Mouse (Mus musculus) ES-E14 (cell line): ENCODE data around the gene Depp1. TPM values are rescaled to one million over a fixed set of nuclear protein-coding genes. Genes with fewer than 3 reads are reported as not detected.

Source experiments
- DNase-seq: peaks from one replicate; pipeline ENCODE4 v3.0.0-alpha.2; 2013; ENCODE audit warnings: low read depth, low spot score
- H3K27ac ChIP-seq: 2 replicates; pipeline ENCODE4 v1.5.1; 2012; ENCODE audit warnings: low read depth, mild to moderate bottlenecking, low read length, moderate library complexity, mixed read lengths; ENCODE audit not compliant: poor library complexity, insufficient read depth, severe bottlenecking
- H3K36me3 ChIP-seq: 2 replicates; pipeline ENCODE4 v1.6.1; 2012; ENCODE audit warnings: mild to moderate bottlenecking, low read length, moderate library complexity, mixed read lengths; ENCODE audit not compliant: control insufficient read depth, poor library complexity, insufficient read depth, severe bottlenecking
- H3K4me1 ChIP-seq, 2 experiments: fragments of 150-350 bp in 1 of 2; sonication (generic) in 1 of 2; 2 replicates each; pipeline ENCODE4 v1.6.1; 2012; ENCODE audit warnings: low read length in 2 of 2, mild to moderate bottlenecking in 1 of 2, mixed read lengths in 1 of 2; ENCODE audit not compliant: control insufficient read depth in 2 of 2, insufficient read depth in 2 of 2, poor library complexity in 1 of 2
- H3K4me3 ChIP-seq, 2 experiments: fragments of 150-350 bp in 1 of 2; sonication (generic) in 1 of 2; 2 replicates each; pipeline ENCODE4 v1.5.1; 2012; ENCODE audit warnings: low read length in 2 of 2, low read depth in 1 of 2, mild to moderate bottlenecking in 1 of 2, mixed read lengths in 1 of 2; ENCODE audit not compliant: insufficient read depth in 1 of 2, poor library complexity in 1 of 2, severe bottlenecking in 1 of 2
- H3K9ac ChIP-seq: 2 replicates; pipeline ENCODE4 v1.6.1; 2012; ENCODE audit warnings: low read depth, mild to moderate bottlenecking, low read length, mixed read lengths; ENCODE audit not compliant: poor library complexity, insufficient read depth, severe bottlenecking
- H3K9me3 ChIP-seq: fragments of 150-350 bp; sonication (generic); 2 replicates; pipeline ENCODE4 v1.6.1; 2012; ENCODE audit warnings: low read depth, mild to moderate bottlenecking, low read length; ENCODE audit not compliant: control insufficient read depth, insufficient read depth
- CHD2 ChIP-seq: IDR thresholded peaks from 2 replicates; pipeline ENCODE4 v1.6.1; 2014; ENCODE audit warnings: mild to moderate bottlenecking, low read depth, low read length, inconsistent platforms
- HCFC1 ChIP-seq: IDR thresholded peaks from 2 replicates; pipeline ENCODE4 v1.6.1; 2012; ENCODE audit warnings: low read length, inconsistent platforms, borderline replicate concordance; ENCODE audit not compliant: insufficient read depth
- MAFK ChIP-seq: IDR thresholded peaks from 2 replicates; pipeline ENCODE4 v1.6.1; 2014; ENCODE audit warnings: mild to moderate bottlenecking, low read depth, low read length, inconsistent platforms; ENCODE audit not compliant: insufficient read depth
- ZC3H11A ChIP-seq: IDR thresholded peaks from 2 replicates; pipeline ENCODE4 v1.6.1; 2012; ENCODE audit warnings: low read depth, mild to moderate bottlenecking, inconsistent platforms, low read length, borderline replicate concordance
- ZNF384 ChIP-seq: IDR thresholded peaks from 2 replicates; pipeline ENCODE4 v1.6.1; 2012; ENCODE audit warnings: low read depth, low read length, inconsistent platforms
- in situ Hi-C, 2 experiments: fragments of 600-800 bp; cut with MboI; formaldehyde crosslinking; loops; one replicate each; pipeline ENCODE4 v1.15.1; 2025; ENCODE audit warnings: low sequenced_read_pairs in 2 of 2, inconsistent platforms in 1 of 2; ENCODE audit not compliant: unreplicated experiment in 2 of 2
- total RNA-seq: library from RNA; depleted of rRNA; stranded (reverse); fragments of 300-350 nt; gene quantifications from 2 replicates; pipeline ENCODE4 v1.2.3, GENCODE M21; 2012

Depp1 gene
- total RNA-seq, 1 experiment: 0.18 TPM

- peaks cover 0 to 14% of the 10 kb centered on the region in 2 experiments; a peak in 2 of 4 replicates for H3K4me1 ChIP-seq
- in situ Hi-C loops: no loop called here
- H3K9me3 ChIP-seq: no peaks in the 10 kb centered on the region
- no peak for TF ChIP-seq ZNF384
- no peak for TF ChIP-seq HCFC1
- no peak for TF ChIP-seq MAFK
- TF ChIP-seq CHD2: no peak
- no peak for TF ChIP-seq ZC3H11A
- no peak overlapping the region for H3K27ac ChIP-seq
- H3K9ac ChIP-seq: no peak overlapping the region
- H3K36me3 ChIP-seq: no peaks in the 10 kb centered on the region
- DNase-seq: no peak
- peak overlapping the region; percentile 76 for H3K4me3 ChIP-seq
Measured at GRCm38 (mm10) chr6:116674283-116674886, 24.0 kb downstream of the Depp1 start.

GRCm38 (mm10) chr6:116676355-116676913 is 26.0 kb downstream of the Depp1 start:
- in situ Hi-C loops: no loop called here

GRCm38 (mm10) chr6:116677321-116677720 is 26.9 kb downstream of the Depp1 start:
- in situ Hi-C loops: no loop called here

More at GRCm38 (mm10) chr6:116676355-116676913, 26.0 kb downstream of the Depp1 start:
- no peak overlapping the region for H3K9ac ChIP-seq
- no peaks in the 10 kb centered on the region for H3K9me3 ChIP-seq
- H3K36me3 ChIP-seq: no peaks in the 10 kb centered on the region
- no peak for DNase-seq
- no peak for TF ChIP-seq MAFK
- TF ChIP-seq ZNF384: no peak
- no peak for TF ChIP-seq ZC3H11A
- no peak for TF ChIP-seq CHD2
- no peak for TF ChIP-seq HCFC1
- no peak overlapping the region for H3K4me3 ChIP-seq
- H3K4me1 ChIP-seq: no peaks in the 10 kb centered on the region; a peak in 2 of 4 replicates
- no peak overlapping the region for H3K27ac ChIP-seq

GRCm38 (mm10) chr6:116679563-116680288 is 29.3 kb downstream of the Depp1 start:
- TF ChIP-seq ZC3H11A (no peak), ZNF384 (no peak), MAFK (no peak), HCFC1 (no peak), CHD2 (no peak)

More at GRCm38 (mm10) chr6:116677321-116677720, 26.9 kb downstream of the Depp1 start:
- Histone ChIP-seq H3K4me1 (no peaks in the 10 kb centered on the region; a peak in 2 of 4 replicates), H3K9ac (no peak overlapping the region), H3K27ac (no peak overlapping the region), H3K9me3 (no peaks in the 10 kb centered on the region), H3K36me3 (no peaks in the 10 kb centered on the region), H3K4me3 (no peak overlapping the region)
- DNase-seq: no peak
- TF ChIP-seq ZNF384: no peak
- TF ChIP-seq MAFK: no peak
- TF ChIP-seq HCFC1: no peak
- TF ChIP-seq CHD2: no peak
- TF ChIP-seq ZC3H11A: no peak

More at GRCm38 (mm10) chr6:116679563-116680288, 29.3 kb downstream of the Depp1 start:
- in situ Hi-C loops: no loop called here
- no peak overlapping the region for H3K27ac ChIP-seq
- DNase-seq: no peak
- H3K36me3 ChIP-seq: no peaks in the 10 kb centered on the region
- H3K9ac ChIP-seq: no peak overlapping the region
- H3K4me1 ChIP-seq: no peaks in the 10 kb centered on the region
- no peak overlapping the region for H3K4me3 ChIP-seq
- no peaks in the 10 kb centered on the region for H3K9me3 ChIP-seq
